Comparison of ENCODE assay signal across 8 mouse cellular contexts in genomic region chr4:138913797-138914196, GRCm38 (mm10). TPM values are rescaled to one million over a fixed set of nuclear protein-coding genes. Genes with fewer than 3 reads are reported as not detected.
A peak's percentile ranks its signal among the peaks of the same experiment; 100 is the strongest.
DNase-seq lines count a peak whose midpoint lies in the region; ATAC-seq lines count a peak whose summit lies in the region.

Gene Otud3, minus strand, starts transcription at chr4:138913945.

- peak; percentile 94 for DNase-seq in adipocyte (ENCODE audit: low spot score)
- DNase-seq in embryo, embryonic 10 days (ENCODE audit: low spot score), result peak; percentile 93
- peak; percentile 93 for DNase-seq in gastrocnemius, postnatal 10 days
- DNase-seq in induced T-regulatory cell, adult 2 months (ENCODE audit: low read depth), result peak; percentile 97
- peak; percentile 88 to 95 for DNase-seq in left cerebral cortex, adult 9 months (ENCODE audit: low spot score in 2 of 2)
- peak; percentile 89 for DNase-seq in right cerebral cortex, postnatal 14 days
- peak; percentile 93 to 96 for DNase-seq in urinary bladder, postnatal 36 days (ENCODE audit: low spot score in 2 of 2)

- ATAC-seq in megakaryocyte progenitor cell, adult 5-6 weeks (replicated peaks; ENCODE audit: poor library complexity), result peak; percentile 96

RNA-seq across cellular contexts. Expression of gene Otud3, which starts in this region (rescaled TPM):
- total RNA-seq in gastrocnemius, postnatal 10 days (2021), result 1 to 10 TPM; 7.0 to 7.4 TPM
- 1.9 and 3.9 TPM in 2 replicates for total RNA-seq in megakaryocyte progenitor cell, adult 5-6 weeks (2015)
- total RNA-seq in megakaryocyte progenitor cell, adult 5-6 weeks (2017), result 8.6 and 8.9 TPM in 2 replicates

Comparison
In these comparisons a context has a peak if more than half of its experiments do, and no peak if none do; other contexts are left out.
1. Peak in every context shown above with its lines: DNase-seq and ATAC-seq.